Mouse (Mus musculus): ENCODE data around the gene Hnrnpr.

DNA sequence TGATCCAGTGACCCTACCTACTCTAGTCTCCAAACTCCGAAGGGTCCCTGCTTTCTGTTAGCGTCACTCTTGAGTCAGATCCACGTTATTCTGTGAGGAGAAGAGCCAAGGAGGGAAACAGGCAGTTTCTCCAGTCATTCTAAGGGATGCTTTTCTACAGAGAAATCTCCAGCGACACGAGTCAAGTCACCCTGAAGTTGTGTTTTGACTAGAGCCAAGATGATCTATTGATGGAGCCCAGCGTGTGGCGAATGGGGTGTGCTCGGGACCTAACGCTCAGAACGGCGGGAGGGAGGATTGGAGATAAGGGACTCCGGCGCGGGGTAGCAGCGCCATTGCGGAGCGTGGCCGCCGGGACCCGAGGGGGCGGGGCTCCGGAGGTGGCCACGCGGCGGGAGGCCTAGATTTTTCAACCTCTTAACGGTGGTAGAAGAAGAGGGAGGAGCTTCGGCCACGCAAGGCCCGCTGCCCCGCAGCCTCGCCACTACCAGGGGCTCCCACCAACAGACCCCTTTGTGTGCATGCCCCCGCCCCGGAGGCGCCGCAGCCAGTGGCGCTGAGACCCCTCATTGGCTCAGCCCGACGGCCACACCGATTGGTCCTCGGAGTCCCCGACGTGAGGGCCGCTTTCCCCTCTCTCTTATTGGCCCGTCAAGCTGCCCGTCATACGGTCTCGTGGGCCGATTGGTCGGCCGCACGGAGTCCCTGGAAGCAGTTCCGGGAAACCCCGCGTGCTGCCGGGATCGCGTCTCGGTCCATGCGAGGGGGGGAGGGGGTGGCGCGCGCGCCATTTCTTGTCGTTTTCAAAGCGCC is at the start of gene Hnrnpr:
- TF ChIP-seq POLR2A (IDR thresholded peaks at IDR 0.05; ENCODE audit: borderline replicate concordance, control insufficient read depth, low read depth, low read length) = peak; percentile 63; the same call in 1 of the 2 replicates
- no peak for TF ChIP-seq CTCF (IDR thresholded peaks at IDR 0.05; ENCODE audit: control insufficient read depth, insufficient read depth, low read length)

Data from bone marrow, adult 2 months (tissue).